Mouse (Mus musculus): ENCODE results near the gene Wfdc10. TPM values are rescaled to one million over a fixed set of nuclear protein-coding genes. Genes with fewer than 3 reads are reported as not detected.

Gene Wfdc10
- total RNA-seq (2023): not detected

GRCm38 (mm10) chr2:164655858-164656257, at the start of gene Wfdc10:
TSS of gene Wfdc10 (plus strand) at chr2:164656046.

GRCm38 (mm10) chr2:164613471-164613870, 42.4 kb upstream of the Wfdc10 start, which contains the start of the genes Wfdc6b and Wfdc8:
TSS of gene Wfdc6b (plus strand) at chr2:164613522.
TSS of gene Wfdc8 (minus strand) at chr2:164613626.

GRCm38 (mm10) chr2:164638696-164639095, 17.1 kb upstream of the Wfdc10 start, which contains the start of gene Wfdc16:
TSS of gene Wfdc16 (minus strand) at chr2:164638796.

GRCm38 (mm10) chr2:164656483-164656882, 637 bp downstream of the Wfdc10 start, which contains the start of gene Wfdc9:
TSS of gene Wfdc9 (minus strand) at chr2:164656583.

GRCm38 (mm10) chr2:164673987-164674386, 18.1 kb downstream of the Wfdc10 start, which contains the start of gene Wfdc11:
TSS of gene Wfdc11 (minus strand) at chr2:164674087.

GRCm38 (mm10) chr2:164684807-164685206, 29.0 kb downstream of the Wfdc10 start, which contains the start of gene Wfdc13:
TSS of gene Wfdc13 (plus strand) at chr2:164685107.

GRCm38 (mm10) chr2:164698201-164698600, 42.4 kb downstream of the Wfdc10 start, which contains the start of gene Spint4:
TSS of gene Spint4 (plus strand) at chr2:164698501.

Other genes starting within 250 kb of the Wfdc10 start
- 100 to 1,000 TPM; 156 to 168 TPM for gene Sdc4, start 212.2 kb upstream of the Wfdc10 start, total RNA-seq (2023)
- 10 to 100 TPM; 58.9 to 62.8 TPM for gene Sys1, start 199.1 kb upstream of the Wfdc10 start, total RNA-seq (2023)
- gene Gm20458, start 195.1 kb upstream of the Wfdc10 start, total RNA-seq (2023): 1 to 10 TPM in 1 of 2 experiments, not detected in 1; 2.3 TPM
- not detected for gene Trp53tg5, start 182.3 kb upstream of the Wfdc10 start, total RNA-seq (2023)
- gene Dbndd2, start 169.9 kb upstream of the Wfdc10 start, total RNA-seq (2023): 1 to 10 TPM; 6.5 to 9.3 TPM
- 10 to 100 TPM; 72.9 to 79.0 TPM for gene Pigt, start 158.5 kb upstream of the Wfdc10 start, total RNA-seq (2023)
- not detected for gene Wfdc2, start 93.6 kb upstream of the Wfdc10 start, total RNA-seq (2023)
- gene Spint3, start 82.6 kb upstream of the Wfdc10 start, total RNA-seq (2023): not detected
- not detected for gene Wfdc6a, start 70.6 kb upstream of the Wfdc10 start, total RNA-seq (2023)
- not detected for gene Eppin, start 62.5 kb upstream of the Wfdc10 start, total RNA-seq (2023)
- gene Wfdc6b, start 42.5 kb upstream of the Wfdc10 start, total RNA-seq (2023): not detected
- not detected for gene Wfdc8, start 42.4 kb upstream of the Wfdc10 start, total RNA-seq (2023)
- not detected for gene Wfdc16, start 17.2 kb upstream of the Wfdc10 start, total RNA-seq (2023)
- gene Wfdc9, start 537 bp downstream of the Wfdc10 start, total RNA-seq (2023): not detected
- not detected for gene Wfdc11, start 18.0 kb downstream of the Wfdc10 start, total RNA-seq (2023)
- gene Wfdc13, start 29.1 kb downstream of the Wfdc10 start, total RNA-seq (2023): not detected
- not detected for gene Spint4, start 42.5 kb downstream of the Wfdc10 start, total RNA-seq (2023)
- gene Spint5, start 59.3 kb downstream of the Wfdc10 start, total RNA-seq (2023): not detected
- not detected for gene Wfdc3, start 89.9 kb downstream of the Wfdc10 start, total RNA-seq (2023)
- 10 to 100 TPM; 46.5 to 47.0 TPM for gene Dnttip1, start 89.9 kb downstream of the Wfdc10 start, total RNA-seq (2023)
- gene Ube2c, start 113.9 kb downstream of the Wfdc10 start, total RNA-seq (2023): 1 to 10 TPM; 2.4 to 2.7 TPM
- gene Tnnc2, start 123.9 kb downstream of the Wfdc10 start, total RNA-seq (2023): not detected
- 1 to 10 TPM in 1 of 2 experiments, under 1 TPM in 1; 0.50 to 1.5 TPM for gene Snx21, start 129.8 kb downstream of the Wfdc10 start, total RNA-seq (2023)
- gene Acot8, start 148.8 kb downstream of the Wfdc10 start, total RNA-seq (2023): 10 to 100 TPM; 57.1 to 64.3 TPM
- 1 to 10 TPM; 3.7 to 6.0 TPM for gene Zswim3, start 149.1 kb downstream of the Wfdc10 start, total RNA-seq (2023)
- 10 to 100 TPM in 1 of 2 experiments, 1 to 10 TPM in 1; 7.7 to 12.2 TPM for gene Zswim1, start 166.6 kb downstream of the Wfdc10 start, total RNA-seq (2023)
- gene Spata25, start 172.5 kb downstream of the Wfdc10 start, total RNA-seq (2023): 1 to 10 TPM in 1 of 2 experiments, not detected in 1; 1.9 TPM
- 100 to 1,000 TPM; 217 to 222 TPM for gene Ctsa, start 176.8 kb downstream of the Wfdc10 start, total RNA-seq (2023)
- gene Neurl2, start 177.4 kb downstream of the Wfdc10 start, total RNA-seq (2023): 1 to 10 TPM; 7.0 to 7.9 TPM
- gene Pltp, start 201.7 kb downstream of the Wfdc10 start, total RNA-seq (2023): 1 to 10 TPM; 8.2 to 10.0 TPM
- gene Pcif1, start 223.3 kb downstream of the Wfdc10 start, total RNA-seq (2023): 100 to 1,000 TPM in 1 of 2 experiments, 10 to 100 TPM in 1; 93.2 to 104 TPM